Mouse (Mus musculus) stomach, postnatal 0 days (tissue): ENCODE measurements at regions not wholly inside any gene's neighbourhood (a gene's known extent, or its start where the extent isn't known, plus 50 kb on each side); places are given as distances from the start of the nearest gene placed in this dataset.

Experiments
- CTCF ChIP-seq: IDR thresholded peaks from 2 replicates; pipeline ENCODE4 v1.5.1; 2016; ENCODE audit warnings: antibody characterized with exemption, low read depth, mild to moderate bottlenecking, moderate library complexity
- EP300 ChIP-seq: optimal IDR thresholded peaks from 2 replicates; pipeline ENCODE3; 2016; ENCODE audit warnings: antibody characterized with exemption

DNA sequence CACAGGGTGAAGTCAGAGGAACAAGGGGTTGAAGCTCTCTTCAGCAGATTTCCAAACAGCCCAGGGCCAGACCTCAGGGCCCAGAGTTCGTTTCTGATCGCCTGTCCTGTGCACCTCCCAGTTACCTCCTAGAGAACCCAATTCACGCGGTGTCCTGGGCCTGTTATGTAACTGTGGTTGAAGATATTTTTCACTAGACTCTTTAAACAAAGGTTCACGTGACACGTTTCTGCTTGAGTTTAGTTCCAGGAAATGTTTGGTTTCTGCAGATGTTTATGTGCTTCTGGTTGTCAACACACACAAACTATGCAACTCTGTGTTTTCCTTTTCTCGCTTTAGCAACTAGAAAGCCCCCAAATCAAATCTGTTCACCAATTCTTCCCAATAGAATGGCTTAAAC is 214.0 kb upstream of the Mkln1 start:
- TF ChIP-seq CTCF: no peak
- TF ChIP-seq EP300: no peak
